6 mouse cellular contexts compared by ENCODE assay signal in the genomic region with DNA sequence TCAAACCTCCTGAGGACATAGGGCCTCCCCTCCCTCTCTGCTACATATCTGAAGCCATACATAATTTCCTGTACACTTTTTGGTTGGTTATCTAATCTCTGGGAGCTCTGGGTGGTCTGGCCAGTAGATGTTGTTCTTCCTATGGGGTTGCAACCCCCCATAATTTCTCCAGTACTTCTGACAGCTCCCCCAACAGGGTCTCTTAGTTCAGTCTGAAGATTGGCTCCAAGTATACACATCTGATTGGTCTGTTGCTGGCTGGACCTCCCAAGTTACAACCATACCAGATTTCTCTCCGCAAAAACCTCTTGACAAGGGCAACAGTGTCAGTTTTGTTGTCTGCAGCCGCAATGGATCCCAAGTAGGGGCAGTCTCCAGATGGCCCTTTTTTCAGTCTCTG.
DNase-seq lines count a peak whose midpoint lies in the region; ATAC-seq and TF ChIP-seq lines count a peak whose summit lies in the region.
"Not testable (repeated sequence)": the region's sequence is repeated elsewhere in the genome, so short reads cannot be mapped to it uniquely, and the experiment has no call there.

No protein-coding gene starts in this region.

- TF ChIP-seq CTCF in kidney, postnatal 0 days (IDR thresholded peaks at IDR 0.05; ENCODE audit: low read depth); lung, embryonic 14.5 days (IDR thresholded peaks at IDR 0.05; ENCODE audit: low read depth): not testable (repeated sequence)

- H3K4me3 ChIP-seq in kidney, embryonic 14.5 days (ENCODE audit: low read length); kidney, embryonic 15.5 days (replicated peaks); kidney, embryonic 16.5 days (ENCODE audit: low read length); kidney, postnatal 0 days (replicated peaks; ENCODE audit: low read depth, low read length); lung, embryonic 14.5 days (ENCODE audit: low read depth, low read length); stomach, embryonic 16.5 days (replicated peaks; ENCODE audit: low read length): not testable (repeated sequence)

- peak; percentile 77 for DNase-seq in kidney, postnatal 0 days (ENCODE audit: low spot score)
- not testable (repeated sequence) for DNase-seq in lung, embryonic 14.5 days

- H3K27ac ChIP-seq in kidney, embryonic 14.5 days (ENCODE audit: low read depth, low read length); kidney, embryonic 16.5 days (ENCODE audit: low read length); lung, embryonic 14.5 days (ENCODE audit: low read depth); stomach, embryonic 16.5 days (ENCODE audit: low read length): not testable (repeated sequence)
- 0 out of 2 replicates have a peak overlapping the region, but pooled peaks have one; percentile 54 for H3K27ac ChIP-seq in kidney, embryonic 15.5 days
- H3K27ac ChIP-seq in kidney, postnatal 0 days = 0 out of 2 replicates have a peak overlapping the region, but pooled peaks have one; percentile 68

- H3K27me3 ChIP-seq in kidney, embryonic 14.5 days (ENCODE audit: control insufficient read depth, insufficient read depth, low read length); kidney, embryonic 15.5 days; kidney, embryonic 16.5 days (ENCODE audit: insufficient read depth, low read length); kidney, postnatal 0 days (ENCODE audit: insufficient read depth, low read length); lung, embryonic 14.5 days (ENCODE audit: insufficient read depth, low read length); stomach, embryonic 16.5 days (ENCODE audit: control insufficient read depth, insufficient read depth, low read length): not testable (repeated sequence)

- not testable (repeated sequence) for H3K4me1 ChIP-seq in kidney, embryonic 14.5 days (ENCODE audit: control insufficient read depth, insufficient read depth, low read length); kidney, embryonic 15.5 days; kidney, embryonic 16.5 days (ENCODE audit: insufficient read depth, low read length); kidney, postnatal 0 days (replicated peaks; ENCODE audit: insufficient read depth, low read length); lung, embryonic 14.5 days (ENCODE audit: insufficient read depth); stomach, embryonic 16.5 days (ENCODE audit: control insufficient read depth, insufficient read depth, low read length)

- not testable (repeated sequence) for H3K9ac ChIP-seq in kidney, embryonic 14.5 days (ENCODE audit: low read depth, low read length); kidney, embryonic 15.5 days; kidney, embryonic 16.5 days (replicated peaks; ENCODE audit: low read length); kidney, postnatal 0 days (ENCODE audit: low read depth, low read length); lung, embryonic 14.5 days; stomach, embryonic 16.5 days (ENCODE audit: low read length)

- not testable (repeated sequence) for H3K36me3 ChIP-seq in kidney, embryonic 14.5 days (ENCODE audit: control insufficient read depth, insufficient read depth, low read length); kidney, embryonic 15.5 days; kidney, embryonic 16.5 days (ENCODE audit: insufficient read depth, low read length); kidney, postnatal 0 days (ENCODE audit: insufficient read depth, low read length); lung, embryonic 14.5 days (ENCODE audit: insufficient read depth); stomach, embryonic 16.5 days (ENCODE audit: control insufficient read depth, insufficient read depth, low read length)

- 39% methylated on average over 1 of the region's 2 CpGs for WGBS in kidney, embryonic 14.5 days
- WGBS in kidney, embryonic 15.5 days = 47% methylated on average over 1 of the region's 2 CpGs
- WGBS in kidney, embryonic 16.5 days = 50% methylated on average over 1 of the region's 2 CpGs
- 61% methylated on average over 1 of the region's 2 CpGs for WGBS in kidney, postnatal 0 days
- 21% methylated on average over 2 of the region's 2 CpGs for WGBS in lung, embryonic 14.5 days
- 46% methylated on average over 2 of the region's 2 CpGs for WGBS in stomach, embryonic 16.5 days

- not testable (repeated sequence) for H3K9me3 ChIP-seq in kidney, embryonic 14.5 days (ENCODE audit: control insufficient read depth, low read length); kidney, embryonic 15.5 days (replicated peaks); kidney, embryonic 16.5 days (ENCODE audit: low read length); kidney, postnatal 0 days (replicated peaks; ENCODE audit: low read length); lung, embryonic 14.5 days (ENCODE audit: low read depth, low read length); stomach, embryonic 16.5 days (replicated peaks; ENCODE audit: control insufficient read depth, low read length)

- H3K4me2 ChIP-seq in kidney, embryonic 14.5 days (replicated peaks; ENCODE audit: low read depth, low read length); kidney, embryonic 15.5 days; kidney, embryonic 16.5 days (replicated peaks; ENCODE audit: low read depth, low read length); kidney, postnatal 0 days (ENCODE audit: low read length); lung, embryonic 14.5 days; stomach, embryonic 16.5 days (ENCODE audit: low read depth, low read length): not testable (repeated sequence)

- peak; percentile 88 for ATAC-seq in kidney, embryonic 14.5 days (ENCODE audit: low FRiP score, low TSS enrichment)
- peak; percentile 86 for ATAC-seq in kidney, embryonic 15.5 days (replicated peaks; ENCODE audit: low FRiP score)
- peak; percentile 94 for ATAC-seq in kidney, embryonic 16.5 days (ENCODE audit: low FRiP score, low TSS enrichment)
- peak; percentile 77; the same call in 1 of the 2 replicates for ATAC-seq in kidney, postnatal 0 days (replicated peaks; ENCODE audit: low FRiP score, low read depth)
- peak; percentile 24; the same call in 1 of the 2 replicates for ATAC-seq in lung, embryonic 14.5 days (ENCODE audit: insufficient read depth)
- ATAC-seq in stomach, embryonic 16.5 days (ENCODE audit: insufficient read depth, low FRiP score) = 0 out of 2 replicates have a peak, but pooled peaks have one; percentile 29

Comparison
In these comparisons a context has a peak if more than half of its experiments do, and no peak if none do; other contexts are left out.
1. ATAC-seq: peak in every context shown above with its lines; median percentile 94 in kidney, embryonic 16.5 days; 88 in kidney, embryonic 14.5 days; 86 in kidney, embryonic 15.5 days; 77 in kidney, postnatal 0 days; 29 in stomach, embryonic 16.5 days; 24 in lung, embryonic 14.5 days.